Mouse (Mus musculus) ovary, postnatal 36 days (tissue): ENCODE results near the gene Sult2b1.

ENCODE experiments used
- DNase-seq: peaks from one replicate; pipeline ENCODE4 v3.0.0; 2022; ENCODE audit warnings: low spot score, mixed read lengths

Sult2b1 gene

GRCm38 (mm10) chr7:45770427-45771082, 13.9 kb downstream of the Sult2b1 start:
- no peak for DNase-seq

- DNase-seq = no peak
Observed at GRCm38 (mm10) chr7:45767500-45767899, 17.0 kb downstream of the Sult2b1 start.

- DNase-seq = no peak
Observed at GRCm38 (mm10) chr7:45766764-45767163, 17.7 kb downstream of the Sult2b1 start.

- DNase-seq = no peak
Observed at GRCm38 (mm10) chr7:45765995-45766394, 18.5 kb downstream of the Sult2b1 start.

DNA sequence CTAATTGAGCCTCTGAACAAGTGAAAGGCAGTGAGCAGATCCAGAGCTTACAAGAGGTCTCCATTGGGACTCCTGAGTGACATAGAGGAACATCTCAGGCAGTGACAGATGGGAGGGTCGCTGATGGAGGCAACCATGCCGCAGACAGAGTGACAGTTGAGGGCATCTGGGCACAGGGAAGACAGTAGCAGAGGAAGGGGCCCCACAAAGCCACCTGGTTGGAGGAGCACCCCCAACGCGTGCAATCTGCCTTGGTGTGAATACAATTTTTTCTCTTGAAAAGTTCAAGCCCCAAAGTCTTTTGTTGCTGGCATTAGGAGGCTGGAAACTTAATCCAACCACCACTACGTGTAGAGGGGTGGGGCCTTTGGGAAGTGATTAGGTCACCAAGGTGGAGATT, 24.3 kb downstream of the Sult2b1 start:
- no peak for DNase-seq

GRCm38 (mm10) chr7:45759400-45759799, 25.1 kb downstream of the Sult2b1 start:
- peak; percentile 36 for DNase-seq

GRCm38 (mm10) chr7:45755703-45756102, 28.8 kb downstream of the Sult2b1 start:
- DNase-seq = no peak

DNA sequence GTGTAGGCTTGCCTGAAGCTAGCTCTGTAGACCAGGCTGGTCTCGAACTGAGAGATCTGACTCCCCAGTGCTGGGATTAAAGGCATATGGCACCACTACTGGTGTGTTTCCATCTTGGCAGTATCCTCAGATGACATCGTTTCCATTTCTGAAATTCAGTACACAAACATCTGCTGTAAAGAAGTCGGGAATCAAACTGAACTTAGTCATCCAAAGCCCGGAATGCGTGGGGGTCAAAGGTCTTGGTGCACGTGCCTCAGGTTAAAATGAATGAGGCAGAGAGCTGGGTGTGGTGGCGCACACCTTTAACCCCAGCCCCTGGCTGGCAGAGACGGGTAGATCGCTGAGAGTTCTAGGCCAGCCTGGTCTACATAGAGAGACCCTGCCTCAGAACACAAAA, 34.3 kb downstream of the Sult2b1 start:
- DNase-seq = no peak

DNA sequence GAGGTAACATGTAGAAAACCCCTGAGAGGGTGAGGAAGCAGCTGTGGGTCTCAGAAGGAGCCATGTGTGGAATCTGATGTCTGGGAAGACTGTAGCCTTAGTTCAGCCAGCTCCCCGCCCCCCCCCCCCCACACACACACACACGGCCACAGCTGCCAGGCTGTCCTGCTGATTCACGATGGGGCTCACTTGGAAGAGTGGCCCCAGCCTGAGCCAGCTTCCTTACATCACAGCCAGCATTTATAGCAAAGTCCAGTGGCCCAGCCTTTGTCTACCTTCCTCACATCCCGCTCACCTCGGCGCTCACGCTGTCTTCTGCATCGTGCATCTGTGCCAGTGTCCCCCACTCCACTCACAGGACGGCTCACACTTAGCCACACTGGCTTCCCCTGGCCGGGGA, 35.1 kb downstream of the Sult2b1 start:
- DNase-seq = no peak

GRCm38 (mm10) chr7:45748110-45748509, 36.4 kb downstream of the Sult2b1 start:
- no peak for DNase-seq

DNA sequence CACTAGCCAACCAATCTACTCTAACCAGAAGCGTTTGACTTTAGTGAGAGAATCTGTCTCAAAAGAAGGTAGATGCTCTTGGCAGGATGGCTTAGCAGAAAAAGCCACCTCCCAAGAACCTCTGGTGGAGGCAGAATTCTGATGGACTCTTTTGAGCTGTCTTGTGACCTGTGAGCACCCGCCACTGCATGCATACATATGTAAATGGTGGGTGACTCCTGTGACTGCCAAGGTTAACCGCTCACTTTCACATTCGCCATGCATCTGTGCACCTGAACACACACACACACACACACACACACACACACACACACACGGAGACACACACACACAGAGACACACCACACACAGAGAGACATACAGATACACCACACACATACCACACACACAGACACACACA, 37.0 kb downstream of the Sult2b1 start:
- DNase-seq = no peak

DNA sequence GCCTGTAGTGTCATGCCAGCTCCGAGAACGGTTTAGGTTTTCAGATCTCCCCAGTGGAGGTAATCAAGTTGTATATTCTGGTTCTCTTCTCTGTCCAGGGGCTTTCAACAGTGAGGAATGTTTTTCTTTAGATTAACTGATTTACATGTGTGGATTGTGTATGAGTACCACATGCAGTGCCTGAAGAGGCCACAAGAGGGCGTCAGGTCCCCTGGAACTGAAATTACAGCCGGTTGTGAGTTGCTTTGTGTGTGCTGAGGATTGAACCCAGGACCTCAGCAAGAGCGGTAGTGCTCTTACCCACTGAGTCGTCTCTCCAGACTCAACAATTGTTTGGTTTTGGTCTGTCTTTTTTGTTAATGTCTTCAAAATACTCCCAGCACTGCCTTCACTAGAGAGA, 38.0 kb downstream of the Sult2b1 start:
- no peak for DNase-seq

- no peak for DNase-seq
Observed at GRCm38 (mm10) chr7:45744387-45744786, 40.1 kb downstream of the Sult2b1 start.

GRCm38 (mm10) chr7:45742338-45742737, 42.1 kb downstream of the Sult2b1 start:
- no peak for DNase-seq

DNA sequence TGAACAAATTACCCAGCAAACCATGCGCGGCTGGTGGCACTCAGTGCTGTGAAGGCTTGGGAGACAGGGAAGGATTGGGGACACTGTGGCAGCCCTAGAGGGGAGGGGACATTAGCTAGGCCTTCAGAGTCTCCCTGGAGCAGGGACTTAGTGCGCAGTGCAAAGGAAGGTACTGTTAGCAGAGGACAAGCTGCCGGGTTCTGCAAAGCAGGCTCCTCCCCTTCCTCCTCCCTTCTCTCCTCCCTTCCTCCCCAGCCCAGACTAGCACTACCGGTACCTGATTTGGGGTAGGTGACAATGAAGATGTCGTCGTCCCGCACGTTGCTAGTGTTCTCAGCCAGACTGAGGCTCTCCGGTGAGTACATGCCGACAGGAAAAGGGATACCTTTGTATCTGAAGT, 42.7 kb downstream of the Sult2b1 start:
- DNase-seq = no peak

DNA sequence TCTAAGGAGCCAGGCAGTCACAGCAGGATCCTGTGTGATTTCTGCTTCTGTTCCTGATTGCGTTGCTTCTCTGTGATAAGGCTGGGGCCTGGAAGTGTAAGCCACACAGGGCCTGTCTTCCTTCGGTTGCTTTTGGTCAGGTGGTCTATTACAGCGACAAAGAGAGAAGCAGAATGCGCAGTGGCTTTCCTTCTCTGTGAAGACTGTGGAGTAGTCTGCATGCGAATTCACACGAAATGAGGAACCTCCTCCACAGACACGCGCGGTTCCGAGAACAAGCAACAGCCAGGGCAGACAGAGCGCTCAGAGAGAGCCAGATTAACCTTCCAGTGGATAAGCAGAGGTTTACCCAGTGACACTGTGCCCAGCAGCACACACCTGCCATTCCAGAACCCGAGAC, 43.2 kb downstream of the Sult2b1 start:
- no peak for DNase-seq

- DNase-seq = no peak
Observed at GRCm38 (mm10) chr7:45739820-45740219, 44.6 kb downstream of the Sult2b1 start.

GRCm38 (mm10) chr7:45739162-45739763, 45.2 kb downstream of the Sult2b1 start:
- peak; percentile 65 for DNase-seq

DNA sequence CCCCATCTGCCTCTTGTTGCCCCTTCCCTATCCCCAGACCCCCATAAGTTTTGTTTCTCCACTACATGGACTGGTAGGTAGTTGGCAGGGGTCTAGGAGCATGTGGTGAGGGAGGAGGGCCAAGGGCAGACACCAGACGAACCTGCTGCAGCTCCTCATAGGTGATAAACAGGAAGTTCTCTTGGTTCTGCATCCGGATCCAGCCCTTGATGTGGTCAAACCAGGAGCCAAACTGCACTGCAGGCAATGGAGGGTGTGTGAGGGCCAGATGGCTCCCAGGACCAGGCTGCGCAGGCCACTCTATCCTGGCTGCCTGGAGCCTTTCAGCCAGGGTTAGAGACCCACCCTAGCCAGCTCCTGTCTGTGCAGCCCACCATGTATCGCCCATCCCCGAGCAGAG, 51.0 kb downstream of the Sult2b1 start:
- DNase-seq = no peak

GRCm38 (mm10) chr7:45730727-45731431, 53.6 kb downstream of the Sult2b1 start:
- DNase-seq = peak; percentile 60

- DNase-seq = no peak
Observed at GRCm38 (mm10) chr7:45727625-45728024, 56.8 kb downstream of the Sult2b1 start.

GRCm38 (mm10) chr7:45726419-45726818, 58.0 kb downstream of the Sult2b1 start:
- DNase-seq = no peak

DNA sequence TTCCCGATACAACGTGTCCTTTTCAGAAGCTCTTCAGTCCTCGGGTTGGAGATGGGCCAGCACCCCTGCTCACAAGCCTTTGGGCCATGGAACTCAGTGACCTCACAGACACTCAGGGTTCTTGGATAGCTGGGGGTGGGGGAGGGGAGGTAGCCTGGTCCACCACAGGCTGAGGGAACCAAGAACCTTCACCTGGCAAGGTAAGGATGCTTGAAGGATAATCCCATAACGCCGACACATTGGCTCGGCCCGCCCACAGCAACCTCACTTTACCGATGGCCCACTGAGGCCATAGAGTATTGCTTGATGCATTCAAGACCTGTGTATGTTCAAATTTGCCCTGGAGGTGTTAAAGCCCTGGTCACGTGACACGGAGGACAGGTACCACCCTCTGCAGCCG, 58.8 kb downstream of the Sult2b1 start, which contains the start of gene Spaca4:
Spaca4 (minus strand) TSS at position 101 of the 400 bp plus-strand sequence.
- no peak for DNase-seq
